Mouse (Mus musculus): ENCODE data around the gene Gm10118. TPM values are rescaled to one million over a fixed set of nuclear protein-coding genes. Genes with fewer than 3 reads are reported as not detected.

The Gm10118 gene
- not detected for polyA plus RNA-seq (2017; shearing (Covaris generic))

GRCm38 (mm10) chr10:63927334-63927733, at the start of gene Gm10118:
Gm10118 (minus strand) TSS chr10:63927434.
- no peak for ATAC-seq

- no peak for ATAC-seq
Measured at GRCm38 (mm10) chr10:63972300-63972699, 45.1 kb upstream of the Gm10118 start.

DNA sequence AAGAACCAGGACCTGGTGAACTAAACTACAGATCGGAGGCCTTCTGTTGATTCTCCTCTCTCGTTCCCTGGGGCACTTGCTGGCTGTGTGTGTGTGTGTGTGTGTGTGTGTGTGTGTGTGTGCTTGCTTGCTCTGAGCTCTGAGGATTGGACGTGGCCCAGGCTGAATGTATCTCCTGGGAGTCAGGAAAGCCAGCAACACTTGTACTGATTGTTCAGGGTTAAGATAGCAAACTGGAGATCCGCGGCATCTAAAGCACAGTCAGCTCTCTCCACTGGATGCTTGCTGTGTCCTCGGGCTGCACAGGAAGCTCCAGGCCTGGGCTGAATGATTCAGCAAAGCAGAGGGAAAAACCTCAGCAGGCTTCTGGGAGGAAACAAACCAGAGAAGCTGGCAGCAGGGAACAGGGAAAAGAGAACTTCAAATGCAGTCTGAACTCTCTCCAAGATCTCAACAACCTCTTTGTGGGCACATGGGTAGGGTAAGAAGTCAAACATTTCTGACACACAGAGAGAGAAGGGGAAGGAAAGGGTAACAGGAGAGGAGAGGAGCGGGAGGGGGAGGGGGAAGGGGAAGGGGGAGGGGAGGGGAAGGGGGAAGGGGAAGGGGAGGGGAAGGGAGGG, 27.2 kb upstream of the Gm10118 start:
- ATAC-seq = no peak

DNA sequence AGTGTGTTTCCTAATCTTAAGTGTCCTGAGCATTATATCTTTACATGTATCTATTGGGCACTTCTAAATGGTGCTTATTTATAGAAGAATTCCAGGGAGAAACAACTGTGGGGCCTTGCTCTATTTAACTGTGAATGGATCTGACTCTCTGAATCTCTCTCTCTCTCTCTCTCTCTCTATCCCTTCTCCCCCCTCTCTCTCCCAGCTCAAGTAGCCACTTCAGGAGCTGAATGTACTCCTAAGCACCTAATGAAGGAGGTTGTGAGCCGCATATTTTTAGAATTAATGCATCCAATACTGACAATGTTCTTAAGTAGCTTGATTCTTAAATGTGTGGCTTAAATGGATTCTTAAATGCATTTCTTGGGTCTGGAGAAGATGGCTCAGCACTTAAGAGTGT, 24.2 kb upstream of the Gm10118 start:
- ATAC-seq = no peak

DNA sequence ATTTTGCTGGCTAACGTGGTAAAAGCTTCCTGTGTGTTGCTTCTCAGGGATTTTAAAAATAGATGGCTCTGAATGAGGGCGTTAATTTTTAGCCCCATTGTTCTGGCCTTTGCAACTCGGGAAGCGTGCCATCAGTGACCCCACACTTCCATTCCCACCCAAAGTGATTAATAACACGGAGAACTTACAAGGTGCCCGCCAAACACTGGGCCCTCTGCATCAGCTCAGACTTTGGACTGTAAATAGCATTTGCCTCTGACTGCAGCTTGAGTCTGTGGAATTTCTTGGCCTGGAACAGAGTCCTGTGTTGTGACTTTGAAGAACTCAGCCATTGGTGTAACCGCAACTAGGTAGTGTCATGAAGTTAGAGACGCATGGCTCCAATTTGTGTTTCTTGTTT, 23.6 kb upstream of the Gm10118 start:
- no peak for ATAC-seq

GRCm38 (mm10) chr10:63947266-63947665, 20.0 kb upstream of the Gm10118 start:
- ATAC-seq = no peak

GRCm38 (mm10) chr10:63945534-63945933, 18.3 kb upstream of the Gm10118 start:
- ATAC-seq = no peak

- ATAC-seq = no peak
Measured at GRCm38 (mm10) chr10:63933946-63934345, 6.7 kb upstream of the Gm10118 start.

DNA sequence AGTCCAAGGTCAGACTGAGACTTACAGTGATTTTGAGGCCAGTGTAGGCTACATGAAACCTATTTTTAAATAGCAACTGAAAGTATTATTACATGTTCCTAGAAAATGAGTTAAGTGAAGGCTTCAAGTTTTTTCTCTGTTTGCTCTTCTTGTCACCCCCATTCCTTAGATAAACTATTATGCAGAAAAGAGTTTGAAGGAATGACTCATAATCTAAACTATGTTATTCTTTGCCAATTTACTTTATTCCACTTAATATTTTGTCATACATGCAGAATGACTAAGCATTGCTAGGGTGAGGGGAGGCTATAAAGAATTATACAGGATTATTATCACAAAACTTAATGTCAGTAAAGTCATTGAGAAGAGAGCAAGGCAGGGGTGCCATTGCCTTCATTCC, 18.4 kb downstream of the Gm10118 start:
- no peak for ATAC-seq

DNA sequence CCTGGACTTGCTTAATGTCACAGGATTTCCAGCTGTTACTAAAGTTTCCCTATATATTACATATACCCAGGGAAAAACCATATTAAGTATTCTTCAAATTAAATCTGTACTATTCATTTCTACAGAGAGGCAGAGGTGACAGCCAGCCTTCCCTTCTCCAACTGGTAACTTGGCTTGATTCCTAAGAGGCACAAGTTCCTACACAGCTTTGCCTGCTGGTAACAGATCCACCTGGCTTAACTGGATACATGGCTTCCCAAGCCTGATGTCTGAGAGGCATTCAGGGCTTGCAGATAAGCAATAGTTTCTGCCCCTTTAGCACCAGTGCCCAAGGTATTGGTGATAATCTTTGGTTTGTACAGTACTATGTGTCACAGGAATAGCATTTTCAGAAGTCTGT, 27.3 kb downstream of the Gm10118 start:
- ATAC-seq = no peak

GRCm38 (mm10) chr10:63894612-63895011, 32.6 kb downstream of the Gm10118 start:
- ATAC-seq = no peak

- no peak for ATAC-seq
Measured at GRCm38 (mm10) chr10:63886449-63887088, 40.7 kb downstream of the Gm10118 start.

GRCm38 (mm10) chr10:63880462-63880903, 46.8 kb downstream of the Gm10118 start:
- ATAC-seq = no peak

Other genes with a start within 250 kb of the Gm10118 start
- not detected for gene Lrrtm3, start 162.8 kb upstream of the Gm10118 start, polyA plus RNA-seq (2017; shearing (Covaris generic))